Mouse (Mus musculus) heart, postnatal 14 days (tissue): ENCODE data around the gene Rnase13. TPM values are rescaled to one million over a fixed set of nuclear protein-coding genes. Genes with fewer than 3 reads are reported as not detected.

ENCODE experiments used
- DNase-seq, 2 experiments: peaks; one replicate each; pipeline ENCODE4 v3.0.0; 2021 to 2022
- intact Hi-C: fragments of 180-260 bp; cut with DNase I; formaldehyde crosslinking; loops from one replicate; pipeline ENCODE4 v1.15.1; 2025
- total RNA-seq, 2 experiments: library from RNA; stranded (reverse); gene quantifications; 2 replicates each; pipeline ENCODE4 v1.2.3; 2021

Gene Rnase13
- total RNA-seq, 2 experiments from 2014 or later: not detected

DNA sequence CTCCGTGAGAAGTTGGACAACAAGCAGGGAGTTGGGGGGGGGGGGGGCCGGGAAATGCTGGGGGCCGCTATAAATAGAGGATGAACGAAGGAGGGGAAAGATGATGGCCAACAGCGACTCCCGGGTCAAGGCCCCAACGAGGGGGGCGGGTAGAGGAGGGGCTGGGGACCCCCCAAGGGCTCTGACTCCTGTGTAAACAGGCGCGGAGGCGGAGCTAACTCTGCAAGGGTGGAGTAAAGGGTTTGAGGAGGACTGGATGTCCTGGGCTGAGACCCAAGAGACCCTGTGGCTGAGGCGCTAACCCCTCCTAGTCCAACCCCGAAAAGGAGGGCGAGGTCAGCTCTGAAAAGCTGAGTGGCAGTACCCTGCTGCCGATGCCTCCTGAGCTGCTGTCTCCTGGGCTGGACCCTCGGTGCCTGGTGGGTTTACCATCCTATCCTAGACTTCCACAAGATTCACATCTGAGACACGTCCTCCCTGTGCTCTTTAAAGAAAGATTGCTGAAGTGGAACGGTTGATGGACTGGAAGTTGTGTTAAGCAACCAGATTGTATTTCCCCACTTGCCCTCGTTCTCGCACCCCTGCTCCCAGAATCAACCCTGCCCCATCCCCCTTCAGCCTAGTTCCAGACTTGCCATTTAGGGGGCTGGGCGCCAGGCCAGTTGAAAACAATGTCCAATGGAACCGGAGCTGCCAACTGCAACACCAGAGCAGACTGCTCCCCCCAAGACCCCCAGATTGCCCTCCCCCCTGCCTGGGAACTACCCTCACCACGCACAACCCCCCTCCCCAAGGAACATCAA lies 8.4 kb downstream of the Rnase13 start, which contains the start of gene Ndrg2:
Gene Ndrg2, minus strand, starts transcription at position 199 of the 803 bp plus-strand sequence.
- peak; percentile 87 to 89 for DNase-seq
- intact Hi-C loops: no loop called here

DNA sequence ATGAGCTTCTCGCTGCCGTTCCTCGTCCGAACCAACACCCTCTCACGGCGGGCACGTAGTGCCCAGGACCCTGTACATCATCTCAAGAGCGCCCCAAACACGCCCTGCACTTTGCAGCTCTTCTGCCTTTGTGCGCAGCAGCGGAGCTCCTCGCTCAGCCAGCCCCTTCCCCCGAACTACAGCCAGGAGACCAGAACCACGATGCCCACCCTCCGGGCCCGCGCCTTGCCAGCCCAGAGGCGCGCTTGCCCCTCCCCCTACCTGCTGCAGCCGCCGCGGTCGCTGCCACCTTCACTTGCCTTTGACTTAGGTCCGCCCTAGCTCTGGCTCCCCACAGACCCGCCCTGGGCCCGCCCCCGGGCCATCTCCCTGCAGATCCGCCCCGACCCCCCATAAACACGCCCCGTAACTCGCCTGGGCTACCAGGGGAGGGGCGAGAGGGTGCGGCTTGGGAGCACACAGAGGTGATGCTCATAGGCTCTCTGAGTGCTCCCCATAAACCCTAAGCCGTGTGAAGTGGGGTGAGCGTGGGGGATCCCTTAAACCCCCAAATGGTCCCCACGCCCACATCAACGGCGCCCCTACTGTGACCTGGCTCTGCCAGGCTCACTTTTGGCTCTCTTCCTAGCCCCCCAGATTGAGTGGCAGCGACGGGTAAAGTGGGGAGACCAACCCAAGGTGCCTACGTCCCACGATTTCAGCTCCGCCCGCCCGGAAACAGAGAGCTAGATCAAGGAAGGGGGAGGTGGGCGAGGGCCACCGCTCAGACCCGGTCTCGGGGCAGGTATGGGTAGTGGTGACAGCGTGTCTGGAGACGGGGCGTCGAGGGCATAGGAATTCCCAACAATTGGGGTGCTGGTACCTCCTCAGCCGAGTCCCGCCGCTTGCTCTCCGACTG lies 9.3 kb downstream of the Rnase13 start:
- intact Hi-C loops: no loop called here
- DNase-seq: peak; percentile 89 to 91

DNA sequence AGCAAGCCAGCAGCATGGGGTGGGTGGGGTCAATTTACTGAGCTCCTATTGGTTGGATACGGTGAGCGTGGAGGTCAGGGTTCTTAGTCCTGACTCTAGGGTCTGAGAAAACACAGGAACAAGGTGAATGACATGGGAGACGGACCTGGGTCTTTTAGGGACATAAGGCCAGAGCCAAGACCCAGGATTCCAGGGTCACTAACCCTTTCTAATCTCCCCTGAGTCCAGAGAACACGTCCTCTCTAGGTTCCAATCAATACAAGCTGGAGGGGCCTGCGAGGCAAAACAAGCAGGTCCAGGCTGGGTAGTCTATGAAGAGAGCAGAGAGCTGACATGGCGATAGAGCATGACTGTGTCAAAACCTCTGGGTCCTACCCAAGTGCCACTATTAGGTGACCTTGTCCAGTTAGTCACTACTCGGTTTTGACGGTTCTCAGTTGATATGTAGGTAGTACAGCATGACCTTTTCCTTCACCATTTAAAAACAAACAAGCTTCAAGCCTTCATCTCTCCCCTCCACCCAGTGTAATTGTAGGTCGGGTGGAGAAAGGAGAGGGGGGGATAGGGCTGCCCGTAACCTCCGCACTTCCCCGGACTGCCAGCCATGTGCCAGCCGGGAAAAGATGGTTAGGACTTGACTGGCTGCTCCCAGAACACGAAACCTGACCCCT lies 10.0 kb downstream of the Rnase13 start:
- peak in 1 of 2 experiments; percentile 34 for DNase-seq
- intact Hi-C loops: no loop called here

DNA sequence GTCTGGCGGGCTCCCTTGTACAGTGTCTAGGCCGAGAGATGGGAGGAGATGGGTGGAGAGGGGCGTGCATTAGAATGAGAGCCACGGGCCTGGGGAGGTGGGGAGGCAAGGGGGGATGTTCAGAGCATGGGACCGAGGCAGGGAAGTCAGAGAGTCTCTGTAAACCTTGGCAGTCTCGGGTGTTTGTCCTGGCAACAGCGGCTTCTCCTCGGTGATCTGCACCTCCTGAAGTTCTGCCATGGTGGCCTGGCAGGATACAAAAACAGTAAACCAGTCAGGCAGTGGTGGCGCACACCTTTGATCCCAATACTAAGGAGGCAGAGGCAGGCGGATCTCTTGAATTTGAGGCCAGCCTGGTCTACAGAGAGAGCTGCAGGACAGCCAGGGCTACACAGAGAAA lies 11.3 kb downstream of the Rnase13 start:
- no peak for DNase-seq
- intact Hi-C loops: no loop called here

DNA sequence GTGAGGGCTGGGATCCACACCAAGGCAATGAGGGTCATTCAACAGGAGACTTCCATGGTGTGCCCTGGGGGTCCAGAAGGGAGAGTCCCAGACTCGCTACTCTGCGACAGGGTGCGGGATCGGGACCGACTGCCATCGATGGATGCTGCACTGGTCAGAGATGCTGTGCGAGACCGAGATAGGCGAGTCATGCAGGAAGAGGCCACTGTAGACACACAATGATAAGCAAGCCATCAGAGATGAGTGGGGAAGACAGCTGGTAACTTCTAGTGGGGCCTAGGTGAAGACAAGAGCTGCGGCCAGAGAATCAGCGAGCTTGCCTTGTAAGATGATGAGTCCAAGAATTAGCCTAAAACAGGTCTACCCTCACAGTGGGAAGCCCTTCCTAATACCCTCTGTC lies 16.5 kb downstream of the Rnase13 start:
- DNase-seq: no peak
- intact Hi-C loops: loop anchor here (10.0 kb wide), 1 partner anchor 289 kb away; the partner anchor contains the start of gene Supt16

DNA sequence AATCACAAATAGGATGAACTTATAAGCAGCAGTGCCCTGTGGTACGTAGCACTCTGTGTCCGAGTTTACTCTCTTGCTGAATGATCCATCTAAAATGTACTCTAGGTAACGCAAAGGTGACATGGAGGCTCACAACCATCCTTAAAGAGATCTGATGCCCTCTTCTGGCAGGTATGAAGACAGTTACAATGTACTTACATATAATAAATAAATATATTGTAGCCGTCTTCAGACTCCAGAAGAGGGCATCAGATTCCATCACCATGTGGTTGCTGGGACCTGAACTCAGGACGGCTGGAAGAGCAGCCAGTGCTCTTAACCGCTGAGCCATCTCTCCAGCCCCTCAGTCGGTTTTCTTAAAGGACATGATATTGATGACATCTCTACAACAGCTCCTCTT lies 17.9 kb downstream of the Rnase13 start:
- no peak for DNase-seq
- intact Hi-C loops: loop anchor here (10.0 kb wide), 1 partner anchor 290 kb away; the partner anchor contains the start of gene Supt16

DNA sequence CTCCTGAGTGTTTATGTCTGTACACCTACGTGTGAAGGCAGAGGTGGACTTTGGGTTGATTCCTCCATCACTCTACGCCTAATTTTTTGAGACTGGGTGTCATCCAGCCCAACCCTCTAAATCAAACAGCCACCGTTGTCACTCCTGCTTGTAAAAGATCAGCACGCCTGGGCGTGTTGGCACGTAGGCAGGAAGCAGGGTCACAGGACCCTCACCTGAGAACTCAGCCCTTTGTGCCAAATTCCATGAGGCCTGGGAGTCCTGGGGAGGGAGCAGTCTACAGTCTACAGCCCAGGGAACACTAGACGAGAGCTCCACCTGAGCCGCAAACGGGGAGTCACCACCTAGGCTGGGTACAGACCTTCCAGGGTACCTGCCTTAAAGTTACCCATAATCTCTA lies 18.8 kb downstream of the Rnase13 start:
- no peak for DNase-seq
- intact Hi-C loops: loop anchor here (10.0 kb wide), 1 partner anchor 291 kb away; the partner anchor contains the start of gene Supt16

DNA sequence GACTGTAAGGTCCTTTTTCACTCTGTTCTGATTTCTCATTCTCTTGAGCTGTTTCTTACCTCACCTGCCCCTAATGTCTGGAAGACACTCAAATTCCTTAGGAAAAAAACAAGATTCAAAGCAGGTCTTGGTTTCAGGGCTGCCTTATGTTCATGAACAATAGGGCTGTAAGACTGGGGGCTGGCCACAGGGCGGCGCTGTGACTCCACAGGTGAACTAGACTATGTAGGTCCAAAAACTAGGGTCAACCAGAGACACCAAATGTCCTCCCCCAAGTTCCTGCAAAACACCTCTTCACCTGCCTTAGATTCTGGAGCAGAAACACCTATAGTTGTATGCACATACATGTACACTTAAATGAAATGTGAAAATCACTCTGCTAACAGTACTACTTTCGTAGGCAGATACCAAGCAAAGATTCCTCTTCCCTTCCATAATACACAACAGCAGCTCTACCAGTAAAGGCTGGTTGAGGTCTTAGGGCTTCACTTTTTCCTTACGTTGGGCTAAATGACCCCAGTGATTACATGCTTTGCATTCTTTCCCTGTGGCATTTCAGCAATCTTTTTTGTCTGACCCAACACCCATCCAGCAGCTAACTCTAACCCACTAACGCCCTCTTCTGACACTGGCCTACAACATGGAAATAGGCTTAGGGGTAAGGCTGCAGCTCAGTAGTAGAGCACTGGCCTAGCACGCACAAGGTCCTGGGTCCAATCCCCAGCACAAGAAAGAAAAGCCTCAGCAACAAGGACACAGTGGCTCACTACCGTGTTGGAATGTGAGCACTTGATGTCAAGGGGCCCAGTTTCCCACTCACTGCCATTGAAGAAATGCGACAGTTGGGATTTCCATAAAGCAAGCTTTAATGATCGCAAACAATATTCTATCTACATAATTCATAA lies 19.5 kb downstream of the Rnase13 start:
- peak; percentile 88 to 92 for DNase-seq
- intact Hi-C loops: loop anchor here (1.0 to 10.0 kb wide), 3 partner anchors 28 to 292 kb away; partner anchors contain the start of gene Supt16

DNA sequence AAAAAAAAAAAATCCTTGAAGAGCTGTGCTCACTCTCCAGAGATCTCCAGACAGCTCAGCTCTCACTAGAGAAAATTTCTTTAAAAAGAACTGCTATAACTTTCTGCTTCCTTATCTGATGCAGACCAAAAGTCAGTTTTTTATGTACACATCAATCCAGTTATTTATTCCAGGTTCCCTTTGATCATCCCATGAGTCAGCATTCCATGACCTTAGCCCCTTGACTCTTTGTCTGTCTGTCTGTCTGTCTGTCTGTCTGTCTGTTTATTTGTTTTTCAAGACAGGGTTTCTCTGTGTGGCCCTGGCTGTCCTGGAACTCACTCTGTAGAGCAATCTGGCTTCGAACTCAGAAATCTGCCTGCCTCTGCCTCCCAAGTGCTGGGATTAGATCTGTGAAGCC lies 23.2 kb downstream of the Rnase13 start:
- DNase-seq: no peak
- intact Hi-C loops: no loop called here

DNA sequence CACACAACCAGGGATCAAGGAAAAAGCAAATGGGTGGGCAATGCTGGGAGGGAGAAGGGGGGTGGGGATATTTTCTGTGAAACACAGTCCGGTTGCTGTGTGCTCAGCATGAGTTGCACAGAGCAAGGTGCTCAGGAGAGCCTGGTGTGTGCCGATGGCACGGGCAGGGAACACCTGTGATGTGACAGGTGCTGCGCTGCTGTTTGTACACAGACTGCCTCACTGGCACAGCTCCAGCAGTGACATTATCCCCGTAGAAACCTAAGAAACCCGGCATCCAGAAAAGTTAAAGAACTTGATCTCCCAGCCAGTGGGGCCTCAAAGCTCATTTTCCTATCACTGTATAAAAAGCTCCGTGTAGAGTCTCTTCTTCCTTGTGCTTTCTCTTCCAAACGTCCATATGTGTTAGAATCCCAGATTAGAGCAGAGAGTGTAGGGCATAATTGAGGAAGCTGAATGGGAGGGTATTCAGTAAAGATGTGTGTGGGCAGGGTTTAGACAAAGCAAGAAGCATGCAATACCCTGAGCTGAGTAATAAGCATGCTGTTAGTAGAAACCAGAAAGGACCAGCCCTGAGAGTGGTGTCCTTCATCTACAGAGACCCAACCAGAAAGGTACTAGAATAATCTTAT lies 25.9 kb downstream of the Rnase13 start:
- intact Hi-C loops: no loop called here
- no peak for DNase-seq

DNA sequence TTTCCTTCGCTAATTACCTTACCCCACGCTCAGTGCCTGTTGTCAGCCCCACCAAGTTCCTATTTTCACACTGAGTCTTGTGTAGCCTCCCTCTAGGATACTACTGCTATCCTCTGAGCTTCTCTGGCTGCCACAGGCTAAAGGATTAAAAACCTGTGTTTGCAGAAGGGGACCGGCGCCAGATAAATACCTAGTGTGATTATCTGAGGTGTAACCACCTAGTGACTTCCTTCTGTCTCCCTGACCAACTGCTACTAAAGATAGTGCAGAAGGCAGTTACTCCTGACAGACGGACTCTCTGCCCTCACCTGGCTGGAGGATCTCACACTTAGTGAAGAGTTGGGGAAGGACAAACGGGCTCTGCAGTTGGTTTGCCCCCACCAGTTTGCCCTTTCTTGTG lies 26.6 kb downstream of the Rnase13 start:
- intact Hi-C loops: no loop called here
- DNase-seq: no peak

DNA sequence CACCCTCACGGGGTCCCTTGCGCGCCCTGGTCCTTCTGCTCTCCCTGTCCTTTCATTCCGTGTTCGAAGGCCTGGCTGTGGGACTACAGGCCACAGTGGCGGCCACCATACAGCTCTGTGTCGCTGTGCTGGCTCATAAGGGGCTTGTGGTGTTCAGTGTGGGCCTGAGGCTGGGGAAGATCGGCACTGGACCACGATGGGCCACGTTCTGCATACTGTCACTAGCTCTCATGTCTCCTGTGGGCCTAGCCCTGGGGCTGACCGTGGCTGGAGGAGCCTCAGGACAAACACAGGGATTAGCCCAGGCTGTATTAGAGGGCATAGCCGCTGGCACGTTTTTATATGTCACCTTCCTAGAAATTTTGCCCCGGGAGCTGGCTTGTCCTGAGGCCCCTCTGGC lies 27.5 kb downstream of the Rnase13 start:
- intact Hi-C loops: no loop called here
- DNase-seq: no peak

DNA sequence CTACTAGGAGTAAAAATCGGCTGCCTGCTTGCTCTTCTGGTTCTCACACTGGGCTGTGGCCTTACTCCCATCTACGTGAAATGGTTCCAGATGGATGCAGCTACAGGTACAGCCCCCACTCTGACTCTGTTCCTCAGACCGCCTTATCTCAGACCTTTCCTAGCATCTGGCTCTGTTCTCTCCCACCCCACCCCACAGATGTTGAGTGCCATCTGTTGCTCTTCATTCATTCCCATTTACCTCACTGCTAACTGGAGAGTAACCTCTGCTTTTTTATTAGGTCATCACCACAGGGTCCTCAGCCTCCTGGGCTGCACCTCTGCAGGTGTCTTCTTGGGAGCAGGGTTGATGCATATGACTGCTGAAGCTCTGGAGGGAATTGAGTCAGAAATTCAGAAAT lies 28.8 kb downstream of the Rnase13 start:
- DNase-seq: no peak
- intact Hi-C loops: no loop called here

DNA sequence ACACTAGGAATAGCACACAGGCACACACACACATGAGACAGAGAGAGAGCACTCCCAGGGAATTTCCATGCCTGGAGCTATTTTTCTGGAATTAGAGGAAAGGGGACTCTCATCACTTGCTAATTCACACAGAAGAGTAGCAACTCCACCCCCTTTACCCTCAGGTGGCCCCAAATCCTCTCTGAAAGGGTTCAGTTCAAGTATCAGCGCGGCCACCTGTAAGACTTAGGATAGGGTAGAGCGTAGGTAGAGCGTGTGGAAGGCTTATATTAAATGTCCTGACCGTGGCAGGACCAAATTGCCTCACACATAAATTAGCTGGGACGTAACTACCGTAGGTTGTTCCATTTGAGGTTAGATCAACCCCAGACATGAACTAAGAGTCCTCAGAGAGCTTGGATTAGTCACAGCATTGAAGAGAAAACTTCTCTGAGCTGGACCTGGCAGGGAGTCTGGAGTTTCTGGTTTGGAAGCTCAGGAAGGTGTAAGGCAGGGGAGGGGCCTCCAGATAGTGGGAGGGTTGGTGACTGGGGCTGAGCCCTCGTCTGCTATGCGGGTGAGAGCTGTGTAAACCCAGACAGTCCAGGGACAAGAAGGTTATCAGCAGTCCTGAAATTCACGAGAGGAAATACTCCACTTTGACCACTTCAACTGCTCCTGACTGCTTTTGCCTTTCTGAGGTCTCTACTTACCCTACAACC lies 29.3 kb downstream of the Rnase13 start:
- intact Hi-C loops: no loop called here
- no peak for DNase-seq

DNA sequence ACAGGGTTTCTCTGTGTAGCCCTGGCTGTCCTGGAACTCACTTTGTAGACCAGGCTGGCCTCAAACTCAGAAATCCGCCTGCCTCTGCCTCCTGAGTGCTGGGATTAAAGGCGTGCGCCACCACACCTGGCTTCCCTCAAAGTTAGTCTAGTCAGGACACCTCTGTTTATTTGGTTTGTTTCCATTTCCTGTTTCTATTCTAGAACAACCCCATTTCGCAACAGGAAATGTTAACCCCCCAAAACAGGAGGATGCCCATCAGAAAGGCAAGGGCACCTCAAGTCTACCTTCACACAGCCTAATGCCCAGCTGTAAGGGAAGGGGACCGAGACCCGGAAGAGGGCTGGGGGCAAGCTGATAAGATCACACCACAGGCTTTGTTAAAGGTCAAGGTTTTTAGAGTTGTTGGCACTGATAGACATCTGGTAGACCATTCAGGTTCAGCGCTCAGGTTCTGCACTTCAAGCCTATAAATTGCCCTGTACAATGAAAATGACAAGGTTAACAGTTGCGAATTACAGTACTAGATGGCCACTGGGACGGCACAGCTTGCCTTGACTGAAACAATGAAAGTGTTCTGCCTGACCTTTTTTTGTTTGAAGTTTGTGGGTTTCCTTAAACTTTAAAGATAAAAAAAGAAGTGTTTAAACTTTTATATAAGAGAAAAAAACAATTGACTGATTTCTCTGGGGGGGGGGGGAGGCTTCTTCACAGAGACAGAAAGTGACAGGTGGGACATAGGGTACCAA lies 30.2 kb downstream of the Rnase13 start, which contains the start of gene Slc39a2:
Gene Slc39a2, plus strand, starts transcription at position 699 of the 749 bp plus-strand sequence.
- no peak for DNase-seq
- intact Hi-C loops: no loop called here

DNA sequence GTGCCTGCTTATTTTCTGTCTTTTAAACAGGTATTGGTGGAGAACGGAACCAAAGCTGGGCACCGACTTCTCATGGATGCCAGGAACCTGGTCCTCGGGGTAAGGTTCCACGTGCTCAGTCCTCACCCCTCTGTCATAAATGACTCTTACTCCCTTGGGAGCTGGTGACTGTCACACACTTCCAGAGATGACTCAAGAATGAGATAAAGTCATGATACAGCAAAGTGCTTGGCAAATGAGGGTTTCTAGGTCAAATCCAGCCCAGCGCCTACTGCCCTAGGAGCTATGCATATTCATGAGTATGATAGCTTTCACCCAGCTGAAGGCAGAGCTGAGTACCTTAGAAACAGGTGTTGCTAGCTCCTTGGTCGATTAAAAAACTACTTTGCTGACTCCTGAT lies 32.7 kb downstream of the Rnase13 start:
- intact Hi-C loops: loop anchor here (10.0 kb wide), 1 partner anchor 415 kb away; the partner anchor contains the start of gene Mettl3
- DNase-seq: no peak

DNA sequence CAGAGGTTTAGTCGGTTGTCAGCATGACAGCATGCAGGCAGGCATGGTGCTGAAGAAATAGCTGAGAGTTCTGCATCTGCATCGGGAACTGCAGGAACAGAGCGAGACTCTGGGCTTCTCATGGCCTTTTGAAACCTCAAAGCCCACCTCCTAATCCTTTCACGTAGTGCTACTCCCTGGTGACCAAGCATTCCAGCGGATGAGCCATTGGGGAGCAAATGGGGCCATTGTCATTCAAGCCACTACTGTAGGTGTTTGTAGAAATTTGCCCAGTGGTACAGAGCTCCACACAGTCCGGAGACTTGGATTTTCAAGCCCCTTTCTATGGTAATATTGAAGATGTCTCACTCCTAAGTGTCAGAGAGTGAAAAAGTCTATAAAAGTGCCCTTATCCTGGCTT lies 36.5 kb downstream of the Rnase13 start:
- intact Hi-C loops: loop anchor here (10.0 kb wide), 1 partner anchor 419 kb away; the partner anchor contains the start of gene Mettl3
- no peak for DNase-seq
